Mouse (Mus musculus) right cerebral cortex, postnatal 10 days (tissue): ENCODE measurements around the gene Invs.

Source experiments
- DNase-seq, 2 experiments: peaks; one replicate each; pipeline ENCODE4 v3.0.0; 2021; ENCODE audit warnings: low spot score in 2 of 2

The Invs gene

DNA sequence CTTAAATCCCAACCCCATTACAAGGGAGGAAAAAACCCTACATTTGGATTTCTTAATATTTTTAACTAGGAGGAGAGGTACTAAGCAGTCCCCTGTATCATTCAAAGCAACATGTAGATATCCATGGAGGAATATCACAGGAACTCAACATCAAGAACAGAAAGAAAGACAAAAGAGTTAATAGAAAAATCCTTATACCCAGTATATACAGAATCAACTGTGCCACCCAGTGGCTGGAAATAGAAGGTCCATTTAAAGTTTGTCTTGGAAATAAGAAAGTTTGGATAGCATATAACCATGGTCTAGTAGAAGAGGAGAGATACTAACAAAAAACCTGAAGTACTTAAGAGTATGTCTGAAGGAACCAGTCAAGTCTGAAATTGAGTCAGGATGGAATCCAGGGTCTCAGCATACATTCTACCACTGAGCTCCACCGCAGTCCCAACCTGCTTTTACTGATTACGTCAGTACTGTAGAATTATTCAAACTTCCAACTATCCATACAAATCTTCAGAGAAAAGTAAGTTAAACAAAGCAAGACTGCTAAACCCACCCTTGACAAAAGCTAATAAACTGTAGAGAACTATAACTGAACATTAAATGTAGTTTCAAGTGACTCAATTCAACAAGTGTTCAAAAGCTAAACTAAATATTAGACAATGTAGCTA is 174.7 kb downstream of the Invs start:
- no peak for DNase-seq

DNA sequence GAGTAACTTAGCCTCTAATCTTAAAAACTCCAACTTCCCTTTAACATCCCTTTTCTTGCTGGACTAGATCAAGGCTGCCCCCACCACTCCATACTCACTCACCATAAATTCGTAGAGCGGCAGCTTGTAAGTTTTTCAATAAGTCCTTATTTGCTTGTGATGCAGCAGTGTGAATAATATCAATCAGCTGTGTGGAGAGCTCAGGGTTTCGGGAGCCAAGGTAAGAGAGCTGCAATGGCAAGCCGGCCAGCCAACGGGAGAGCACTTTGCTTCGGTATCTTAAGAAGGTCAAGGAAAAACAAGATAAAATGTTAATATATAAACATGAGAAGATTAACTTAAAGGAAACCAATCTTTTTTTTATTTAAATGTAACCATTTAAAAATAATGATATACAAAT is 178.9 kb downstream of the Invs start:
- DNase-seq: no peak

GRCm38 (mm10) chr4:48461060-48461459 is 181.5 kb downstream of the Invs start:
- no peak for DNase-seq

- no peak for DNase-seq
Observed at GRCm38 (mm10) chr4:48470977-48471376, 191.4 kb downstream of the Invs start.

- DNase-seq: no peak
Observed at GRCm38 (mm10) chr4:48472052-48472791, 192.7 kb downstream of the Invs start.

GRCm38 (mm10) chr4:48472792-48473650 is 193.5 kb downstream of the Invs start, which contains the start of gene Tex10:
Gene Tex10, minus strand, starts transcription at chr4:48473459.
- DNase-seq: peak; percentile 93

- no peak for DNase-seq
Observed at GRCm38 (mm10) chr4:48473651-48474011, 194.1 kb downstream of the Invs start.

- DNase-seq: peak in 1 of 2 experiments; percentile 41
Observed at GRCm38 (mm10) chr4:48481287-48481686, 201.7 kb downstream of the Invs start.
